Mouse (Mus musculus) intestine, embryonic 14.5 days (tissue): Measurements from ENCODE around the gene Zfpl1. TPM values are rescaled to one million over a fixed set of nuclear protein-coding genes. Genes with fewer than 3 reads are reported as not detected.

Experiments used
- ATAC-seq: fragments of 200-750 bp; cut with Nextera tagmentation; replicated peaks from 2 replicates; pipeline ENCODE4 v1.8.0; 2017; ENCODE audit warnings: low read depth, moderate number of reproducible peaks, moderate TSS enrichment, moderate library complexity; ENCODE audit not compliant: low FRiP score, low TSS enrichment
- DNase-seq: peaks from one replicate; pipeline ENCODE4 v3.0.0-alpha.2; 2018; ENCODE audit warnings: low spot score
- H3K27ac ChIP-seq: fragments of 300-500 bp; sonication (generic); 2 replicates; pipeline ENCODE4 v1.5.1; 2014; ENCODE audit warnings: low read depth, mild to moderate bottlenecking, control low read depth
- H3K27me3 ChIP-seq: fragments of 300-500 bp; sonication (generic); replicated peaks from 2 replicates; pipeline ENCODE4 v1.6.1; 2014; ENCODE audit warnings: low read length, control low read depth; ENCODE audit not compliant: control insufficient read depth, insufficient read depth
- H3K36me3 ChIP-seq: fragments of 300-500 bp; sonication (generic); 2 replicates; pipeline ENCODE4 v1.6.1; 2014; ENCODE audit warnings: low read length, control low read depth; ENCODE audit not compliant: control insufficient read depth, insufficient read depth
- H3K4me1 ChIP-seq: fragments of 300-500 bp; sonication (generic); replicated peaks from 2 replicates; pipeline ENCODE4 v1.6.1; 2014; ENCODE audit warnings: low read length, control low read depth, mixed read lengths; ENCODE audit not compliant: control insufficient read depth, insufficient read depth
- H3K4me2 ChIP-seq: fragments of 300-500 bp; sonication (generic); 2 replicates; pipeline ENCODE4 v1.6.1; 2014; ENCODE audit warnings: low read length
- H3K4me3 ChIP-seq: fragments of 300-500 bp; sonication (generic); 2 replicates; pipeline ENCODE4 v1.5.1; 2014; ENCODE audit warnings: low read depth, low read length, control low read depth, mixed read lengths
- H3K9ac ChIP-seq: fragments of 300-500 bp; sonication (generic); 2 replicates; pipeline ENCODE4 v1.6.1; 2014; ENCODE audit warnings: mild to moderate bottlenecking, low read length
- H3K9me3 ChIP-seq: fragments of 300-500 bp; sonication (generic); 2 replicates; pipeline ENCODE4 v1.6.1; 2016; ENCODE audit warnings: low read length, control low read depth; ENCODE audit not compliant: control insufficient read depth
- WGBS: fragments of 180-500 bp; shearing (Covaris S2); extraction: QIAGEN DNeasy Blood & Tissue Kit; methylation state at CpG from one replicate; pipeline ENCODE4 v1.1.7; 2014; 5-methylcytosine and 5-hydroxymethylcytosine counted together
- polyA plus RNA-seq: library from polyadenylated mRNA; unstranded; fragments of >200 nt; fragmentation: Nextera tagmentation; extraction: Ambion mirVana; gene quantifications from 2 replicates; pipeline ENCODE4 v1.2.1, GENCODE M21; 2014

Zfpl1 gene
- polyA plus RNA-seq, 1 experiment from 2014 or later = 70.9 TPM

DNA sequence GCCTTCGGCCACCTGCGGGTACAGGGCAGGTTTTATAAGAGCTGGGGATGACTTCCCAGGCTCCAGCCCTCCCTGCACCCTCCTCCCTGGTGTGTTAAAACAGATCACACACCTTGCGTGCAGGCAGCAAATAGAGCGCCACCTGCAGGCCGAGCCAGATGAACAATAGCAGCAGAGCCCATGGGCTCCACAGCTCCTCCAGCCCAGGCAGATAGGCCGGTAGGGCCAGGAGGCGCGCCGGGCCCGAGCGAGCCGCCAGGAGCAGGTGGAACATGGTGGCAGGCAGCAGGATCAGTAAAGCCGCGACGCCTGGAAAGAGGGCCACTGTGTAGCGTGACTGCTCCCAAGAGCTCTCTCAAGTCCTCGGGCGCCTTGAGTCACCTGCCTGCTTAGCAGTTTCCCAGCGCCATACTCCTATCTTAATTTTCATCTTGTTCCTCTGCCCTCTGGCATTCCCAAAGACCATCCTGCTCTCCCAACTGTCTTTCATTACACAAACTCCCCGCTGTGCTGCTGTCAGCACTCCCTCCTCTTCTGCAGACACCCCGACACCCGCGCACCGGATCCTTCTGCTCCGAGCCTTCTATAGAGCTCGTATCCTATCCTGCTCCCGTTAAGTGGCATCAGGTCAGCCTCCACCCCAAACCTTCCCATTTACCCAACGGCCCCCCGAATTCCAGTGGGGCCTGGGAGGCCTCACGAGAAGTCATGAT, 17.6 kb downstream of the Zfpl1 start:
- Histone ChIP-seq H3K9ac (peak overlapping the region; percentile 55), H3K4me1 (peaks cover 18% of the 10 kb centered on the region), H3K27ac (peak overlapping the region; percentile 74), H3K9me3 (no peaks in the 10 kb centered on the region), H3K27me3 (no peaks in the 10 kb centered on the region), H3K4me2 (peak overlapping the region; percentile 96), H3K36me3 (peaks cover 26% of the 10 kb centered on the region), H3K4me3 (peak overlapping the region; percentile 48)
- WGBS = under 1% methylated on average over 29 of the region's 30 CpGs
- peak; percentile 70 for ATAC-seq
- DNase-seq = peak; percentile 92

GRCm38 (mm10) chr19:6066571-6066970, 18.2 kb downstream of the Zfpl1 start:
- Histone ChIP-seq H3K36me3 (peaks cover 25% of the 10 kb centered on the region), H3K27me3 (no peaks in the 10 kb centered on the region), H3K4me2 (peak overlapping the region; percentile 96), H3K4me3 (peak overlapping the region; percentile 48), H3K9me3 (no peaks in the 10 kb centered on the region), H3K4me1 (peaks cover 23% of the 10 kb centered on the region), H3K9ac (peak overlapping the region; percentile 55; the same call in 1 of the 2 replicates), H3K27ac (peak overlapping the region; percentile 74; the same call in 1 of the 2 replicates)
- DNase-seq (no peak), ATAC-seq (no peak)
- WGBS = 33% methylated on average over 5 of the region's 5 CpGs

DNA sequence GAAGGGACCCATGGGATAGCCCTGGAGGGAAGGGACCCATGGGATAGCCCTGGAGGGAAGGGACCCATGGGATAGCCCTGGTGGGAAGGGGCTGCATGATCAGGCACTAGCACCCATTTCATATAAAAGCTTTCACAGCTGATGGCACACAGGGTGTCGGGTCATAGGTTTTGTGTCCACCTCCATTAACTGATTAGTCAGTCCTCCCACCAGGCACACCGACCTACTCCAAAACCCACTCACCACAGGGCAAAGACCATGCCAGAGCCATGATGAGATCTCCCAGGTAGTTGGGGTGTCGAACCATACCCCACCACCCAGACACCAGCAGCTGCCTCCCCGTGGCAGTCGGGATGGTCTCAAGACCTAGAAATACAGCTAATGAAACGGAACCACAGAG, 21.7 kb downstream of the Zfpl1 start:
- peaks cover 29% of the 10 kb centered on the region for H3K4me1 ChIP-seq
- no peak overlapping the region for H3K4me3 ChIP-seq
- 95% methylated on average over 6 of the region's 6 CpGs for WGBS
- no peak overlapping the region for H3K4me2 ChIP-seq
- no peak overlapping the region for H3K9ac ChIP-seq
- DNase-seq (no peak), ATAC-seq (no peak)
- no peaks in the 10 kb centered on the region for H3K9me3 ChIP-seq
- no peak overlapping the region for H3K27ac ChIP-seq
- no peaks in the 10 kb centered on the region for H3K27me3 ChIP-seq
- H3K36me3 ChIP-seq = peaks cover 15% of the 10 kb centered on the region

- Histone ChIP-seq H3K4me1 (peaks cover 29% of the 10 kb centered on the region), H3K9ac (peak overlapping the region; percentile 81), H3K27ac (peak overlapping the region; percentile 81; the same call in 1 of the 2 replicates), H3K36me3 (peaks cover 15% of the 10 kb centered on the region), H3K27me3 (no peaks in the 10 kb centered on the region), H3K9me3 (no peaks in the 10 kb centered on the region), H3K4me2 (peak overlapping the region; percentile 99), H3K4me3 (peak overlapping the region; percentile 68)
- WGBS = 47% methylated on average over 5 of the region's 5 CpGs
- DNase-seq (no peak), ATAC-seq (no peak)
These were observed 22.3 kb downstream of the Zfpl1 start for GRCm38 (mm10) chr19:6062418-6062817.

DNA sequence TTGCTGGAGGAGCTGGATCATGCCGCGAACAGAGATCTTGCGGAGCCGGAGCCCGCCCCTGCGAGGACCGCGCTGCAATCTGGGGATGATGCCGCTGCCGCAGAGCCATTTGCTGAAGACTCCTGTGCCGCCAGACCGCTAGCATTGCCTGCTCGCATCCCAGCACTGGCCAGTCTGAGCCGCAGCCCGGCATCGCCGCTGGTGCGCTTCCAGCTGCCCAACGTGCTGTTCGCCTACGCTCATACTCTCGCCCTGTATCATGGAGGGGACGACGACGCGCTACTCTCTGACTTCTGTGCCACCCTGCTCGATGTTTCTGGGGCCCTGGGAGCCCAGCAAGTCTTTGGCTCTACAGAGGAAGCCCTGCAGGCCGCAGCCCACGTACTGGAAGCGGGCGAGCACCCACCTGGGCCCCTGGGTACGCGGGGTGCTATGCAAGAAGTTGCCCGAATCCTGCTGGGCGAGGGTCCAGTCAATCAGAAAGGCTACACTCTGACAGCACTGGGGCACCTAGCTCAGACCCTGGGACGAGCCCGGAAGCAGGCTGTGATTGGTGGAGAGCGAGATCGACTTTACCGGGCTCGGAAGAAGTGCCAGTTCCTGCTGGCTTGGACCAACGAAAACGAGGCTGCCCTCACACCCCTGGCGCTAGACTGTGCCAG, 23.0 kb downstream of the Zfpl1 start:
- no peaks in the 10 kb centered on the region for H3K27me3 ChIP-seq
- no peak for ATAC-seq
- no peaks in the 10 kb centered on the region for H3K9me3 ChIP-seq
- H3K4me2 ChIP-seq = peak overlapping the region; percentile 99
- peak overlapping the region; percentile 81 for H3K27ac ChIP-seq
- H3K9ac ChIP-seq = peak overlapping the region; percentile 81
- H3K4me3 ChIP-seq = peak overlapping the region; percentile 68
- peaks cover 26% of the 10 kb centered on the region for H3K4me1 ChIP-seq
- H3K36me3 ChIP-seq = peaks cover 15% of the 10 kb centered on the region
- DNase-seq = peak; percentile 74
- WGBS = 2% methylated on average over 44 of the region's 44 CpGs

DNA sequence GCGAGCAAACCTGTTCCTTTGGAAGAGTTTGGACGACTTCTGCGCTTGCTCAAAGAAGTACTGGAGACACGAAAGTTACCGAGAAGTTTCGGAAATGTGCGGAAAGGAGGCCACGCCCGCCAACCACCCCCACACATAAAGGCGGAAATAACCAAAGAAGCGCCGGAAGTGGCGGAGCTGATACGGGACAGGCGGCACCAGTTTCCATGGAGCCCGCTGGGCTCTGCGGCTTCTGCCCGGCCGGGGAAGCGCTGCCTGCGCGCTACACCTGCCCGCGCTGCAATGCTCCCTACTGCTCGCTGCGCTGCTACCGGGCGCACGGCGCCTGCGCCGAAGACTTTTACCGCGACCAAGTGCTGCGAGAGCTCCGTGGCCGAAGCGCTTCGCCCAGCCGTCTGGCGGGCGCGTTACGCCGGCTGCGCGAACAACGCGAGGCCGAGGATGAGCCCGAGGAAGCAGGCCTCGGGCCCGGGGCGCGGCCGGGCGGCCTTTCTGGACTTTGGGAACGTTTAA, 23.7 kb downstream of the Zfpl1 start, which contains the start of gene Znhit2:
Gene Znhit2 (plus strand): TSS at position 172 of the 513 bp plus-strand sequence.
- WGBS = under 1% methylated on average over 54 of the region's 58 CpGs
- Histone ChIP-seq H3K4me1 (peaks cover 27% of the 10 kb centered on the region), H3K36me3 (peaks cover 20% of the 10 kb centered on the region), H3K4me2 (peak within 1 kb of the TSS; percentile 99), H3K27me3 (no peaks in the 10 kb centered on the region), H3K9me3 (no peaks in the 10 kb centered on the region), H3K9ac (peak within 1 kb of the TSS; percentile 81), H3K27ac (peak within 1 kb of the TSS; percentile 81), H3K4me3 (peak within 1 kb of the TSS; percentile 68)
- DNase-seq (peak; percentile 92), ATAC-seq (peak; percentile 53)

- Histone ChIP-seq H3K4me1 (peaks cover 28% of the 10 kb centered on the region), H3K9ac (peak overlapping the region; percentile 90), H3K9me3 (no peaks in the 10 kb centered on the region), H3K4me2 (peak overlapping the region; percentile 94), H3K36me3 (peaks cover 41% of the 10 kb centered on the region), H3K4me3 (peak overlapping the region; percentile 92), H3K27me3 (no peaks in the 10 kb centered on the region), H3K27ac (no peak overlapping the region)
- DNase-seq (no peak), ATAC-seq (no peak)
- WGBS = 80% methylated on average over 5 of the region's 5 CpGs
These were observed 25.8 kb downstream of the Zfpl1 start for GRCm38 (mm10) chr19:6058966-6059365.

DNA sequence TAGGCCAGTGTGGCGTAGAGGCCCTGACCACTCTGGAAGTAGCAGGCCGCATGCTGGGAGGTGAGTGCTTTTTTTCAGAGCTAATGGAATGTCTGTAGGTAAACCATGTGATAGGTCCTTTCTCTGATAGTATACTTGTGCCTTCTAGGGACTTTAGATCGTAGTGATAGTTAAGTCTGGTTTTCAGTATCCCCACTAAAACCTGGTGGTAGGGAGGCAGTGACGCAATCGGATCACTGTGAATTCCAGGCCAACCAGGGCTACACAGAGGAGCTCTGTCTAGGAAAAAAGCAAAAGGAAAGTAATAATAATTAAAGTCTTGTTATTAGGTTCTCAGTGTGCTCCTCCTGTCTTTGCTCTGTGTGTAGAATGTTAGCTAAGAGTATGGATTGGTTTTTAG, 26.2 kb downstream of the Zfpl1 start:
- WGBS = 28% methylated on average over 5 of the region's 5 CpGs
- no peaks in the 10 kb centered on the region for H3K9me3 ChIP-seq
- ATAC-seq = no peak

More for the DNA sequence above, 26.2 kb downstream of the Zfpl1 start:
- Histone ChIP-seq H3K4me1 (peaks cover 28% of the 10 kb centered on the region), H3K9ac (peak overlapping the region; percentile 90), H3K27me3 (no peaks in the 10 kb centered on the region), H3K27ac (peak overlapping the region; percentile 74), H3K4me3 (peak overlapping the region; percentile 92), H3K36me3 (peaks cover 46% of the 10 kb centered on the region), H3K4me2 (peak overlapping the region; percentile 94)
- DNase-seq = no peak
